Mouse (Mus musculus) cerebellum, adult 2 months (tissue): ENCODE data around the gene Ndufs7.

ENCODE experiments used
- CTCF ChIP-seq: fragments of 200-500 bp; IDR thresholded peaks from 2 replicates; pipeline ENCODE4 v1.5.1; 2011; ENCODE audit warnings: low read depth, mild to moderate bottlenecking, control low read depth, low read length, moderate library complexity, borderline replicate concordance; ENCODE audit not compliant: insufficient read depth
- POLR2A ChIP-seq: fragments of 200-500 bp; IDR thresholded peaks from 2 replicates; pipeline ENCODE4 v1.6.1; 2011; ENCODE audit warnings: low read length, control low read depth, borderline replicate concordance; ENCODE audit not compliant: insufficient read depth

DNA sequence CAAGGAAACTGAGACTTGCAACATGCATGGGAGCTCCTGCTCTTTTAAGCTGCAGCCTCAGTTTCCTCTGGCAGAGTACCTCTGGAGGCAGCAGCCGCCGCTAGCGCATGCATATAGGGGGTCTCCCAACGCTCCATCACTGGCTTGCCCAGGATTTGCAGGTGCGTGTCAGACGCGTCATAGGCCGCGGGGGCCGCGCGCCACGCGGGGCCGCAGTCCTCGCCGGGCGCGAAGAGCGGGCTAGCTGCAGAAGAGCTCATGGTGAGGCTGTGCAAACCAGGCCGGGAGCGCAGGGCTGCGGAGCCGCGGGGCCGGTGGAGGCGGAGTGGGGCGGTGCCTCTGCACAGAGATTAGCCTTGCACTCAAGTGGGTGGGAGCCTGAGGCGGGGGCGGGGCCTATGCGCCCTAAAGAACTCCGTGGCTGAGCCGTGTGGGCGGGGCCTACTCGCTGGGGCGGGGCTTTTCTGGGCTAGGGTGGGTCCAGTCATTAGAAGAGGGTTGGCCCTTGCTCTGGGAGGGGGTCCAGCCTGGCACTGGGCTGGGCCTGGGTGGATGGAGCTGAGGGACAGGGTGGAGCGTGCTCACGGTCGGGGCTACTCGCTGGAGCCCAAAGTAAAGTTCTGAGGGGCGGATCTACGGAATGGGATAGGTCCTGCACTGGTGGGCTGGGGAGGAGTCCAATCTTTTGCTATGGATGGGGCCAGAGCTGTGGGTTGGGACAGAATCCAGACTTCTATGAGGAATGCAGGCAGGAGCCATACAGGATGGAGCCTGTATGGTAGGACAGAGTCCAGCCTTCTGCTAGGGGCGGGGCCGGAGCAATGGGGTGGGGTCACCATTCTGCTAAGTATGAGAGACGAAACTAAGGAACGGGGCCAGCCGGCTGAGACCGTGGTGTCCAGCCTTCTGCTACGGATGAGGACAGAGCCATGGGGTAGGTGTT lies 12.0 kb downstream of the Ndufs7 start, which contains the start of the genes Gamt and Dazap1:
- peak; percentile 36; the same call in 1 of the 2 replicates for TF ChIP-seq POLR2A
- TF ChIP-seq CTCF, result no peak
